Mouse (Mus musculus) bone marrow macrophage, adult 2 months (primary cell): ENCODE measurements at regions not wholly inside any gene's neighbourhood (a gene's known extent, or its start where the extent isn't known, plus 50 kb on each side); places are given as distances from the start of the nearest gene placed in this dataset.

Source experiments
- H3K27ac ChIP-seq: 2 replicates; pipeline ENCODE4 v1.5.1; 2012; ENCODE audit warnings: low read depth, low read length; ENCODE audit not compliant: insufficient read depth
- H3K4me1 ChIP-seq: 2 replicates; pipeline ENCODE4 v1.6.1; 2012; ENCODE audit warnings: low read length; ENCODE audit not compliant: control insufficient read depth, insufficient read depth
- H3K4me3 ChIP-seq: 2 replicates; pipeline ENCODE4 v1.5.1; 2012; ENCODE audit warnings: mild to moderate bottlenecking, low read length, moderate library complexity; ENCODE audit not compliant: insufficient read depth
- CTCF ChIP-seq: IDR thresholded peaks from 2 replicates; pipeline ENCODE4 v1.5.1; 2012; ENCODE audit warnings: low read depth, mild to moderate bottlenecking, low read length, moderate library complexity
- POLR2A ChIP-seq: IDR thresholded peaks from 2 replicates; pipeline ENCODE4 v1.6.1; 2012; ENCODE audit warnings: mild to moderate bottlenecking, low read depth, low read length, borderline replicate concordance

DNA sequence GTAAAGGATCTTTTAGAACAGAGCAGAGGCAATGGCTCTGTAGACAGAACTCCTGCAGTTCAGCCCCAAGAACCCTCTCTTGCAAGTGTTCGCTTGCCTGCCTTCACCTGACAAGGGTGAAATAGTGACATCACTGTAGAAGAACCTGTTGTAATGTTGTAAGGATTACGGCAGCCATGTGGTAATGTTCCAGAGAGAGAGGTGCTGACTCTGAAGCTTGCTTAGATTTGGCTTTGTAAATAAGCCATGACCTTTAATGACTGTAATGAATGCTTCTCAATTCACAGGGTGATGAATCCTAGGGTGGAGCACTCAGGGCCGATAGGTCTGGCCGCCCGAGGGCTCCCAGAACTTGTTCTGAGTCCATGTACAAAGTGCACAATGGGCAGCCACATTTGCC, 230.2 kb downstream of the Irx1 start:
- no peak overlapping the region for H3K27ac ChIP-seq
- no peak for TF ChIP-seq POLR2A
- no peak for TF ChIP-seq CTCF
- no peak overlapping the region for H3K4me3 ChIP-seq
- H3K4me1 ChIP-seq, result no peaks in the 10 kb centered on the region

DNA sequence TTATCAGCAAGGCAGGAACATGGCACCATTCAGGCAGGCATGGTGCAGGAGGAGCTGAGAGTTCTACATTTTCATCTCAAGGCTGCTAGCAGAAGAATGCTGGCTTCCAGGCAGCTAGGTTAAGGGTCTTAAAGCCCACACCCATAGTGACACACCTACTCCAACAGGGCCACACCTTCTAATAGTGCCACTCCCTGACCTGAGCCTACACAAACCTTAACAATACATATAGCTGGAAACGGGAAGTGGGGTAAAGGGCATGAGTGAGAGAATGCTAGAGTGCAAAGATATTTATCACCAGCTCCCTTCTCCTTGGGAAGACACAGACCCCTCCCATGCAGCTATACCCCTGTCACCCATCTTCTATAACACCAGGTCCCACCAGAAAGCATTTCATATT, 230.6 kb downstream of the Irx1 start:
- Histone ChIP-seq H3K4me1 (no peaks in the 10 kb centered on the region), H3K4me3 (no peak overlapping the region), H3K27ac (no peak overlapping the region)
- TF ChIP-seq POLR2A (no peak), CTCF (no peak)

DNA sequence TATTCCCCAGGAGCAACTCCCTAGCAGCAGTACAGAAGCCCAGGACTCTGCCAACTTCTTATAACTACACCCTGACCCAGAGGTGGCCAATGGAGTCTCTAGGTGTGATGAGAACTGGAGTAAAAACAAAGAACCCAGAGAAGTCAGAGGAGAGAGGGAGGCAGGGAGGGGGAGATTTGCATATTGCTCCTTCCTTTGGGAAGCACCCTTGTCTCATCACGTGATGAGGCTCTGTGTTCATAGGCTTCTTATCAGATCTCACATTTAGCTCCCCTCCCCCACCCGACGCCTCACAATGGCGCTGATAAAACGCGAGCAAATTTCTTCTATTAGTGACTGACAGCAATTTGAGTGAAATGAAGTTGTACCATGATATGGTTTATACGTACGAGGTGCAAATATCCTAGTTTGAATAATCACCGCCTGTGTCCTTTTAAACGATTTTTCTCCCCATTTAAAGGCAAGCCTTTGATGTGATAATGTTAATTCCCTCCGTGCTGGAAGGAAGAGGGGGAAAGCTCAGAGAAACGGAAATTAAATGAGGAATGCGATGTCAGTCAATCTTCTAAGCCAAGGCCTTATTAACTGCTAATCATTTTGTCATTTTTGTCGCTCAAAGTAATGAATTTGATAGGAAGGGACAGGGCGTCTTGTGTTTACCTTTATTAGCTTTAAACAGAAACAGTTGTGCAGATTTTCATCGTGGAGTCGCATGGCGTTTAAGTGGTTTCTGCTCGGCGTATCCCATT, 273.3 kb downstream of the Irx1 start:
- H3K4me1 ChIP-seq, result no peaks in the 10 kb centered on the region
- no peak overlapping the region for H3K27ac ChIP-seq
- no peak for TF ChIP-seq POLR2A
- no peak for TF ChIP-seq CTCF
- H3K4me3 ChIP-seq, result no peak overlapping the region

- H3K27ac ChIP-seq, result no peak overlapping the region
Observed at GRCm38 (mm10) chr13:71689187-71689586, 274.3 kb downstream of the Irx1 start.

DNA sequence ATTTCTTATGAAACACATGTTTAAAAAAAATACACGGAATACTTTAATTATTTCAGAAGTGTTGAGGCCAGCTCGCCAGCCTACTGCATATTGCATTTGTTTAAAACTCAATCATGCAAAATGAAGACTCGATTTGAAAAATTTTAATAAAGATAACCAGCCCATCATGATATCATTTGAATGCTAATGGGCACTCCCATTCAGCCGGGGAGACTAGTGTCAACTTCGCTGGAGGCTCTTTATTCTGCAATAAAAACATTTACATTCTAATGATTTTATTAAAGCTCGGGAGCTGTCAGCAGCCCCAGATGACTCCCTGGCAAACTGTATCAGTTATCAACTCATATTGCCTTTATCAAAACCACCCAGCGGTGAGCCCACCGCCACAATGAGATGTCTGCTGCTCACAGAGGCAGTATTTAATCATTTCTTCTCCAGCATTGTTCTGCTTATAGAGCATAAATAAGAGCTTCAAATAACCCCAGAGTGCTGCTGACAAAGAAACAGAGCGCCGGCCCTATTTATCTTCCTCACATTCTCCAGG, 287.4 kb downstream of the Irx1 start:
- H3K27ac ChIP-seq, result no peak overlapping the region
- H3K4me3 ChIP-seq, result no peak overlapping the region
- H3K4me1 ChIP-seq, result no peaks in the 10 kb centered on the region
- no peak for TF ChIP-seq POLR2A
- TF ChIP-seq CTCF, result no peak

More at GRCm38 (mm10) chr13:71689187-71689586, 274.3 kb downstream of the Irx1 start:
- no peaks in the 10 kb centered on the region for H3K4me1 ChIP-seq
- TF ChIP-seq POLR2A, result no peak
- no peak overlapping the region for H3K4me3 ChIP-seq

- Histone ChIP-seq H3K27ac (no peak overlapping the region), H3K4me3 (no peak overlapping the region), H3K4me1 (no peaks in the 10 kb centered on the region)
- TF ChIP-seq CTCF (no peak), POLR2A (no peak)
Observed at GRCm38 (mm10) chr13:71669956-71670739, 293.4 kb downstream of the Irx1 start.

DNA sequence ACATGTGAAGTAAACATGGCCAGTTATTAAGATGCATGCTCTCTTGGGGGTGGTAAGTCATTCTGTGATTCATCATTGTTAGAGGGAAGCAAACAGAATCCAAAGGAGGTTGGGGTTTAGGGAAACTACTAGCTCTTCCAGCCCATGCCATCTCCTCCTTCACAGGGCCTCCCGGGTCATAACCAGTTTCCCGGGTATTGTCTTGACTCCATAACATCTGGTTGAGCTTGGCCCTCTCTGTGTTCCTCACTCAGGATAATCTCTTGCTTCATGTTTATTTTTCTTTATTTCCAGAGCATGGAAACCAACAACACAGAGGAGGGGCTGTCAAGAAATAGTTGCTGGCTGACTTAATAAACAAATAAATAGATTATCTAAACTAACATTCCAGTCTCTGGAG, 295.3 kb downstream of the Irx1 start:
- no peak overlapping the region for H3K27ac ChIP-seq
- H3K4me1 ChIP-seq, result no peaks in the 10 kb centered on the region
- H3K4me3 ChIP-seq, result no peak overlapping the region
- no peak for TF ChIP-seq POLR2A
- no peak for TF ChIP-seq CTCF

- H3K27ac ChIP-seq, result no peak overlapping the region
- TF ChIP-seq POLR2A, result no peak
- no peak for TF ChIP-seq CTCF
- H3K4me3 ChIP-seq, result no peak overlapping the region
- H3K4me1 ChIP-seq, result no peaks in the 10 kb centered on the region
Observed at GRCm38 (mm10) chr13:71665221-71665916, 298.2 kb downstream of the Irx1 start.

GRCm38 (mm10) chr13:71657898-71658297, 305.6 kb downstream of the Irx1 start:
- H3K27ac ChIP-seq, result no peak overlapping the region
- TF ChIP-seq CTCF, result no peak
- no peak for TF ChIP-seq POLR2A
- H3K4me3 ChIP-seq, result no peak overlapping the region
- no peaks in the 10 kb centered on the region for H3K4me1 ChIP-seq

DNA sequence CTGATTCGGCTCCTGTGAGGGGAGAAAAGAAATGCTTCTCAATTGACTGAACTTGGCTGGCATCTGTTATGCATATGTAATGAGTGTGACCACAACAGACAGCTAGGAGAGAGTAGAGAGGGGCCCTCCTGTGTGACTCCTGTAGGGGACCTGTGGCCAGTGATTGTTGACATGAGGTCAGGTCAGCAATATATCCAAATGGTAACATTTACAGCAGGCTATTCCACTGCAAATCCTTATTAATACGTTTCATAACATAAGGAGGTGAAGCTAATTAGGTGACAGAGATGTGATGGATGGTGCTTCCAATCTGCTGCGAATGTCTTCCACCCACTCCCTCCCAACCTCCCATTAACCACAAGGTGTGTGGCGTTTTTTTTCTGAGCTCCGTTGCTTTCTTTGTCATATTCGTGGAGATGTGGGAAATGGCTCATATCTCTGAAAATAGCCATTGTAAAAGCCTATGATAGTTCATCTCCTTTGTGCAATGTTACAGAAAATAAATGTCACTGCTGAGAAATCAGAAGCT, 309.5 kb downstream of the Irx1 start:
- Histone ChIP-seq H3K27ac (no peak overlapping the region), H3K4me1 (no peaks in the 10 kb centered on the region), H3K4me3 (no peak overlapping the region)
- TF ChIP-seq POLR2A (no peak), CTCF (no peak)
